Mouse (Mus musculus): ENCODE results near the gene Twf2. TPM values are rescaled to one million over a fixed set of nuclear protein-coding genes. Genes with fewer than 3 reads are reported as not detected.

The Twf2 gene
- polyA plus RNA-seq, 1 experiment from 2014 or later, result 69.9 TPM

DNA sequence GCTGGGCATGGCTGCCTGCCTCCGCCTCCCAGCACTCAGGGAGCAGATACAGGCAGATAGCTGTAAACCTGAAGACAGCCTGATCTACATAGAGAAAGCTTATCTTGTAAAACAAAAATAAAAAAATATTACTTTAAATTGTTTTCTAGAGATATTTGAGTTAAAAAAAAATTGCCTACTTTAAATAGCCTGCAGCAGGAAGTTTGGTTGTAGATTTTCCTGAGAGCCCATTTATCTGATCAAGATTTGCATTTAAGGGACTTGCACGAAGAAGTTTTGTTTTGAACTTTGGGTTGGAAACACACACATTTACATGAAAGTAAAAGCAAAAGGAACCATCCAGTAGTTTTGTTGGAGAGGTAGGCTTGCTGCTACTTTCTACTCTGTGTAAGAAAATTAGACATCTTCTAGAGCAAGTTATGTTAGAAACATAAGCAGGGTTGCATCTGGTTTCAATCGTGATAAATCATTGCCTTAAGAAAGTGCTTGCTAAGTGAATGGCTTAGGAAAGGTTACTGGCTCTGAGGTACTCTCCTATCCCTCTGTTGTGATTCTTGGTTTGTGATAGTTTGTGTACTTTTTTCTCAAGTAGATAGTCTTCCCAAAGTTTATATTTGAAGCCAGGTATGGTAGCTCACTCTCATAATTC is 27.2 kb upstream of the Twf2 start:
- 65% methylated on average over 3 of the region's 3 CpGs for WGBS
- Histone ChIP-seq H3K9ac (ENCODE audit: low read length) (no peak overlapping the region), H3K27me3 (ENCODE audit: control insufficient read depth, insufficient read depth, low read depth, low read length) (no peaks in the 10 kb centered on the region), H3K27ac (ENCODE audit: low read length) (no peak overlapping the region), H3K4me3 (ENCODE audit: low read length) (no peak overlapping the region), H3K4me2 (ENCODE audit: low read depth, low read length) (no peak overlapping the region), H3K4me1 (replicated peaks; ENCODE audit: control insufficient read depth, insufficient read depth, low read length) (peaks cover 26% of the 10 kb centered on the region), H3K9me3 (ENCODE audit: control insufficient read depth, low read length) (no peaks in the 10 kb centered on the region), H3K36me3 (ENCODE audit: control insufficient read depth, insufficient read depth, low read length) (peaks cover 26% of the 10 kb centered on the region)
- ATAC-seq (ENCODE audit: low read depth), result no peak

DNA sequence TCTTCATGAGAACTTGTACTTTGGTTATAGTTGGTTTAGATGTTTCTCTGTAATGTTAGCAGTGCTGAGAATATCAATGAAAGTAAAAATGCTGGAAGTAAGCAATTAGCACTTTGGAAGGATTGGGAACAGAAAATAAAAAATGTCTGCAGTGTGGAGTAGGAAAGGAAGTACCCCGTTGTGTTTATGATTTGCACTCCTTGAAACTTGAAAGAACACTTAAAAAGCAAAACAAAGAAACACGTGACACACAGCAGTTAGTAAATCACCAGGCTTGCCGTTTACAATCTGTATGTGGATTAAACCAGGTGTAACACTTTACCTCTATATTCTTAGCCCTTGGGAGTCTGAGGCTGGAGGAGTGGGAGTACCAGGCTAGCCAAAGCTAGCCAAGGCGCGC is 26.1 kb upstream of the Twf2 start:
- no peak overlapping the region for H3K4me3 ChIP-seq (ENCODE audit: low read length)
- H3K4me1 ChIP-seq (replicated peaks; ENCODE audit: control insufficient read depth, insufficient read depth, low read length), result peaks cover 26% of the 10 kb centered on the region
- H3K36me3 ChIP-seq (ENCODE audit: control insufficient read depth, insufficient read depth, low read length), result peaks cover 37% of the 10 kb centered on the region
- no peak overlapping the region for H3K27ac ChIP-seq (ENCODE audit: low read length)
- no peak overlapping the region for H3K9ac ChIP-seq (ENCODE audit: low read length)
- WGBS, result 78% methylated on average over 5 of the region's 5 CpGs
- H3K4me2 ChIP-seq (ENCODE audit: low read depth, low read length), result no peak overlapping the region
- H3K27me3 ChIP-seq (ENCODE audit: control insufficient read depth, insufficient read depth, low read depth, low read length), result no peaks in the 10 kb centered on the region
- ATAC-seq (ENCODE audit: low read depth), result no peak
- H3K9me3 ChIP-seq (ENCODE audit: control insufficient read depth, low read length), result no peaks in the 10 kb centered on the region

DNA sequence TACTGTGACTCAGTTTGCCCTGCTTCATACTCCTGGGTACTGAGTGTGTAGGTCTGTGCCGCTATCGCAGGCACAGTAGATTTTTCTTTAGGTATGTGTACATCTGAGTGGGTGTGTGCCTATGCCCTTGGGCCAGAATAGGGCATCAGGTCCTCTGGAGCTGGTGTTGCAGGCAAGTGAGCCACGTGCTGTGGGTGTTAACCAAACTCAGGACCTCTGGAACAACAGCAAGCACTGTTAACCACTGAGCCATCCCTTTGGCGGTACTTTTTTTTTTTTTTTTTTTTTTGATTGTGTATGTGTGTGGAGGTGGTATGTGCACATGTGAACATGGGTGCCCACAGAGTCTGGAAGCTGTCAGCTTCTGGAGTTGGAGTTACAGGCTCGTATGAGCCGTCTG is 25.1 kb upstream of the Twf2 start:
- Histone ChIP-seq H3K9ac (ENCODE audit: low read length) (no peak overlapping the region), H3K36me3 (ENCODE audit: control insufficient read depth, insufficient read depth, low read length) (peaks cover 42% of the 10 kb centered on the region), H3K4me3 (ENCODE audit: low read length) (no peak overlapping the region), H3K4me1 (replicated peaks; ENCODE audit: control insufficient read depth, insufficient read depth, low read length) (peaks cover 26% of the 10 kb centered on the region), H3K27me3 (ENCODE audit: control insufficient read depth, insufficient read depth, low read depth, low read length) (no peaks in the 10 kb centered on the region), H3K4me2 (ENCODE audit: low read depth, low read length) (no peak overlapping the region), H3K27ac (ENCODE audit: low read length) (no peak overlapping the region), H3K9me3 (ENCODE audit: control insufficient read depth, low read length) (no peaks in the 10 kb centered on the region)
- no peak for ATAC-seq (ENCODE audit: low read depth)
- WGBS, result 89% methylated on average over 6 of the region's 6 CpGs

DNA sequence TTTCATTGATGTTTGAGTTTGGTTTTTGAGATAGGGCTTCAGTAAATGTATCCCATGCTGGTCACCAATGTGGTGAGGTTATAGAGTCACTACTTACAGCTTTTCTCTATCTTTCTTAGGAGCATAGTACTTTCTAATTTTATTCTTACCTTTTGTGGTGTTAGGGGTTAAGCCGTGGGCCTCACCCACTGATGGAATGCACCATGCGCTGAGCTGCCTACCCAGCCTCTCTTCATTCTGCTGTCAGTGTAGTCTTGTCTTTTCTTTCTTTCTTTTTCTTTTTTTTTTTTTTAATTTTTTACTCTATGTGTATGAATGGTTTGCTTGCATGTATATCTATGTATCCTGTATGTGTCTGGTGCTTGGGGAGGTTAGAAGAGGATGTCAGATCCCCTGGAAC is 23.5 kb upstream of the Twf2 start:
- no peak overlapping the region for H3K27ac ChIP-seq (ENCODE audit: low read length)
- no peak overlapping the region for H3K4me2 ChIP-seq (ENCODE audit: low read depth, low read length)
- no peaks in the 10 kb centered on the region for H3K9me3 ChIP-seq (ENCODE audit: control insufficient read depth, low read length)
- H3K36me3 ChIP-seq (ENCODE audit: control insufficient read depth, insufficient read depth, low read length), result peaks cover 55% of the 10 kb centered on the region
- ATAC-seq (ENCODE audit: low read depth), result no peak
- no peak overlapping the region for H3K9ac ChIP-seq (ENCODE audit: low read length)
- peaks cover 14% of the 10 kb centered on the region for H3K4me1 ChIP-seq (replicated peaks; ENCODE audit: control insufficient read depth, insufficient read depth, low read length)
- no peaks in the 10 kb centered on the region for H3K27me3 ChIP-seq (ENCODE audit: control insufficient read depth, insufficient read depth, low read depth, low read length)
- no peak overlapping the region for H3K4me3 ChIP-seq (ENCODE audit: low read length)
- WGBS, result 78% methylated on average over 2 of the region's 2 CpGs

DNA sequence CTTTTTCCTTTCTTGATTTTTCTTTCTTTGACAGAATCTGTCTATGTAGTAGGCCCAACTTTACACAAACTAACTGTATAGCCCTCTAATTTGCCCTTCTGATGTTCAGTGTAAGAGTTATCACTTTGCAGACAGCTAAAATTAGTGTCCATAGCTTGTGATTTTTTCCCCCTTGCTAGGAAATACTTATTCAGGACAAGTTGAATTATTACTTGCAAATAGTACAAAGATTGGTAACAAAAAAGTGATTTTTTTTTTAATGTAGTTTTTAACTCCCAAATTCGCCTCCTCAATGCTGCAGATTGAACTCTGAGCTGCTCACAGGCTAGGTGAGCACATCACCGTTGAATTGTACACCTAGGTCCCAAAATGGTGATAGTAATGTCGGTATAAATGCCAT is 22.9 kb upstream of the Twf2 start:
- no peak for ATAC-seq (ENCODE audit: low read depth)
- Histone ChIP-seq H3K9ac (ENCODE audit: low read length) (no peak overlapping the region), H3K4me2 (ENCODE audit: low read depth, low read length) (no peak overlapping the region), H3K4me1 (replicated peaks; ENCODE audit: control insufficient read depth, insufficient read depth, low read length) (peaks cover 10% of the 10 kb centered on the region), H3K4me3 (ENCODE audit: low read length) (no peak overlapping the region), H3K36me3 (ENCODE audit: control insufficient read depth, insufficient read depth, low read length) (peaks cover 60% of the 10 kb centered on the region), H3K27ac (ENCODE audit: low read length) (no peak overlapping the region), H3K9me3 (ENCODE audit: control insufficient read depth, low read length) (no peaks in the 10 kb centered on the region), H3K27me3 (ENCODE audit: control insufficient read depth, insufficient read depth, low read depth, low read length) (no peaks in the 10 kb centered on the region)
- 88% methylated on average over 3 of the region's 3 CpGs for WGBS

DNA sequence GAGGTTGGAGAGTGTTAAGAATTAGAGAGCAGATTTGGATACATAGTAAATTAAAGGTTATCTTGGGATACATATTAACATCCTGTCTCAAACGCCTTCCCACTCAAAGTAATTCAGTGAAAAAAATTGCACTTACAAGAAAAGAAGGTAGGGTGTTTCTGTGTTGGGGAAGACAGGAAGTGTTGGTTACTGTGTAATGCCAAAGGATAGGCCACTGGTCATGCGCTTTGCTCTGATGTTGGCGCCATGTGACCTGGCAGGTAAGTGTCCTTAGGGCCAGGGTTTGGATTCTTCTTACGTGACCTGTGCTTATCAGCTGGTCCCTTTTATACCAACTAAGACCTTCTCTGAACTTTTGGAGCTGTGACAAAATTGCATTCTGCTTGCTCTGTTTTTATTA is 20.8 kb upstream of the Twf2 start:
- no peaks in the 10 kb centered on the region for H3K9me3 ChIP-seq (ENCODE audit: control insufficient read depth, low read length)
- peaks cover 70% of the 10 kb centered on the region for H3K36me3 ChIP-seq (ENCODE audit: control insufficient read depth, insufficient read depth, low read length)
- no peaks in the 10 kb centered on the region for H3K27me3 ChIP-seq (ENCODE audit: control insufficient read depth, insufficient read depth, low read depth, low read length)
- H3K4me3 ChIP-seq (ENCODE audit: low read length), result no peak overlapping the region
- H3K9ac ChIP-seq (ENCODE audit: low read length), result no peak overlapping the region
- H3K27ac ChIP-seq (ENCODE audit: low read length), result no peak overlapping the region
- H3K4me2 ChIP-seq (ENCODE audit: low read depth, low read length), result no peak overlapping the region
- no peaks in the 10 kb centered on the region for H3K4me1 ChIP-seq (replicated peaks; ENCODE audit: control insufficient read depth, insufficient read depth, low read length)
- WGBS, result 84% methylated on average over 4 of the region's 4 CpGs
- ATAC-seq (ENCODE audit: low read depth), result no peak

DNA sequence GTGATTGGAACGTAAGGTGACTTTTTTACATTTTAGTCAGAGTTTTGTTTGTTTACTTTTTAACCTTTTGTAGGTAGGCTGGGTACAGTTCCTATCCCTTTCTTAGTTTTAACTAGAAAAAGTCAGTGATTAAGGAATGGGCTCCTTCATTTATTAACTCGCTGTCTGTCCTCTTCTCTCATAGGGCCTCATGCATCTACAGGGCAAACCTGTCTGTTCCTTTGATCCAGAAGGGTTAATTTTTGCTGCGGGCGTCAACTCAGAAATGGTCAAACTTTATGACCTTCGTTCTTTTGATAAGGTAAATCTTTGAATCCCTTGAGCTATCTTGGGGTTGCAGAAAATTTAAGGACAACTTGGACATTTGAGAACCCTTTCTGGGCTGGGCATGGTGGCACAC is 18.9 kb upstream of the Twf2 start:
- Histone ChIP-seq H3K9ac (ENCODE audit: low read length) (no peak overlapping the region), H3K4me2 (ENCODE audit: low read depth, low read length) (no peak overlapping the region), H3K4me1 (replicated peaks; ENCODE audit: control insufficient read depth, insufficient read depth, low read length) (no peaks in the 10 kb centered on the region), H3K27me3 (ENCODE audit: control insufficient read depth, insufficient read depth, low read depth, low read length) (no peaks in the 10 kb centered on the region), H3K27ac (ENCODE audit: low read length) (no peak overlapping the region), H3K4me3 (ENCODE audit: low read length) (no peak overlapping the region), H3K36me3 (ENCODE audit: control insufficient read depth, insufficient read depth, low read length) (peaks cover 78% of the 10 kb centered on the region), H3K9me3 (ENCODE audit: control insufficient read depth, low read length) (no peaks in the 10 kb centered on the region)
- 86% methylated on average over 5 of the region's 5 CpGs for WGBS
- ATAC-seq (ENCODE audit: low read depth), result no peak

DNA sequence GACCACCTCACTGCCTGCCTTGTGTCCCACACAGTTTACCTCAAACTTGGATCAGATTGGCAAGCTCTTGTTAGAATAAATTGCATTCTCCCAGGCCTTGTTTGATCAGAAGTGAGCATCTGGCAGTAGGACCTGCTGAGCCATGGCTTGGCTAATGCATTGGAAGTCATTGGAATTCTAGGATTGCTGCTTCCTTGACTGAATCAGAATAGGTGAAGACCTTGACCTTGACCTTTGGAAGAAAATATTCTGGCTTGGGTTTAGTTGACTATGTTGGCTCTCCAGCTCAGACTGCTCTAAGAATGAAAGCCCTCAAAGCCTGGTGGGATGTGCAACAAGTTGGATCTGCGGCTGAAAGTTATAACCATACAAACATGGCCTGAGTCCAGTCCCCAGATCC is 11.6 kb upstream of the Twf2 start:
- WGBS, result 93% methylated on average over 1 of the region's 1 CpGs
- no peak overlapping the region for H3K9ac ChIP-seq (ENCODE audit: low read length)
- H3K27ac ChIP-seq (ENCODE audit: low read length), result no peak overlapping the region
- no peak for ATAC-seq (ENCODE audit: low read depth)
- no peak overlapping the region for H3K4me3 ChIP-seq (ENCODE audit: low read length)
- no peaks in the 10 kb centered on the region for H3K9me3 ChIP-seq (ENCODE audit: control insufficient read depth, low read length)
- peaks cover 64% of the 10 kb centered on the region for H3K36me3 ChIP-seq (ENCODE audit: control insufficient read depth, insufficient read depth, low read length)
- H3K4me1 ChIP-seq (replicated peaks; ENCODE audit: control insufficient read depth, insufficient read depth, low read length), result no peaks in the 10 kb centered on the region
- no peaks in the 10 kb centered on the region for H3K27me3 ChIP-seq (ENCODE audit: control insufficient read depth, insufficient read depth, low read depth, low read length)
- no peak overlapping the region for H3K4me2 ChIP-seq (ENCODE audit: low read depth, low read length)

DNA sequence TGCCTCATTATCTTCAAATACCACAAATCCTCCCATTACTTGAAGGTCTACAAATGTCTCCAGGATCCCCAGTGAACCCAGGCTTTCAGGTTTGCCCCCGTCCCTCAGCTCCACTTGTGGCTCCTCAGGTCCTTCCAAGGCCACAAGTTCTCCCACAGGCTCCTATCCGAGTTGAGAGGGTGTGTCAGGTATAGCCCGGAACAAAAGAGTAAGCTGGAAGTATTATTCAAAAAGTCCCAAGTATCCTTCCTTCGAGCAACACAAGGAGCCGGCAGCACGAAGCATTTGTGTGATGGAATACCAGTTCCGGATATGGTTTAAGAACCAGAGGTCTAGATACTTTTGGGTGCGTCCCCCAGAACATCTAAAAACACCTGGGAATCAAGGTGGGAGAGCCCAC is 10.9 kb upstream of the Twf2 start:
- Histone ChIP-seq H3K27me3 (ENCODE audit: control insufficient read depth, insufficient read depth, low read depth, low read length) (no peaks in the 10 kb centered on the region), H3K9ac (ENCODE audit: low read length) (no peak overlapping the region), H3K36me3 (ENCODE audit: control insufficient read depth, insufficient read depth, low read length) (peaks cover 62% of the 10 kb centered on the region), H3K9me3 (ENCODE audit: control insufficient read depth, low read length) (no peaks in the 10 kb centered on the region), H3K4me2 (ENCODE audit: low read depth, low read length) (no peak overlapping the region), H3K27ac (ENCODE audit: low read length) (no peak overlapping the region), H3K4me3 (ENCODE audit: low read length) (no peak overlapping the region), H3K4me1 (replicated peaks; ENCODE audit: control insufficient read depth, insufficient read depth, low read length) (no peaks in the 10 kb centered on the region)
- WGBS, result 88% methylated on average over 8 of the region's 8 CpGs
- ATAC-seq (ENCODE audit: low read depth), result no peak

DNA sequence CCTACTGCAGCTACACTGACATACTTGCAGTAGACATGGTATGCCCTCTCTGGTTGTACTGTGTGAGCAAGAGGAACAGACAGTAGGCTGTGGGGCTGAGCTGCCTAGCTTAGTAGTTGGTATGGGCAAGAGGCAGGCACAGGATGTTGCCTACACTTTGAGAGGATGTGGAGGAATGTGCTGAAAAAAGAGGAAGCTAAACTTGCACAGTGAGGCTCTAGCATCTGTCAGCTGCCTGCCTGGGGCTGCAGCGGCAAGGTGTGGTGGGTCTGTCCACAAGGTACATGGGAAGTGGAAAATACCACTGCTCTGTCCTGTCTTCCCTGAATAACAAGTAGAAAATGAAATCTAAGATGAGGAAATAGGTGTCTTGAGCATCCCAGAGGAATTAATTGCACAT is 9.9 kb upstream of the Twf2 start:
- H3K4me1 ChIP-seq (replicated peaks; ENCODE audit: control insufficient read depth, insufficient read depth, low read length), result peaks cover 1% of the 10 kb centered on the region; the same call in 1 of the 2 replicates
- no peaks in the 10 kb centered on the region for H3K9me3 ChIP-seq (ENCODE audit: control insufficient read depth, low read length)
- H3K4me2 ChIP-seq (ENCODE audit: low read depth, low read length), result no peak overlapping the region
- no peak overlapping the region for H3K27ac ChIP-seq (ENCODE audit: low read length)
- H3K9ac ChIP-seq (ENCODE audit: low read length), result no peak overlapping the region
- H3K4me3 ChIP-seq (ENCODE audit: low read length), result no peak overlapping the region
- no peak for ATAC-seq (ENCODE audit: low read depth)
- H3K36me3 ChIP-seq (ENCODE audit: control insufficient read depth, insufficient read depth, low read length), result peaks cover 53% of the 10 kb centered on the region
- no peaks in the 10 kb centered on the region for H3K27me3 ChIP-seq (ENCODE audit: control insufficient read depth, insufficient read depth, low read depth, low read length)
- WGBS, result 80% methylated on average over 1 of the region's 1 CpGs

Data from lung, embryonic 16.5 days (tissue).